Mouse (Mus musculus) WW6 (cell line): Measurements from ENCODE around the gene Creb3.
"Not testable (repeated sequence)": the region's sequence is repeated elsewhere in the genome, so short reads cannot be mapped to it uniquely, and the experiment has no call there.

Experiments
- DNase-seq: peaks from one replicate; pipeline ENCODE4 v3.0.0-alpha.2; 2013; ENCODE audit warnings: low read depth, low spot score

Gene Creb3

GRCm38 (mm10) chr4:43561997-43562768, at the start of gene Creb3, which contains the start of gene Tln1:
TSS of gene Creb3 (plus strand) at chr4:43562332.
TSS of gene Tln1 (minus strand) at chr4:43562691.
- DNase-seq, result peak; percentile 94

- no peak for DNase-seq
Observed at GRCm38 (mm10) chr4:43512653-43513052, 49.5 kb upstream of the Creb3 start.

- no peak for DNase-seq
Observed at GRCm38 (mm10) chr4:43513300-43513699, 48.8 kb upstream of the Creb3 start.

- DNase-seq, result no peak
Observed at GRCm38 (mm10) chr4:43513791-43514190, 48.3 kb upstream of the Creb3 start.

- no peak for DNase-seq
Observed at GRCm38 (mm10) chr4:43515764-43516708, 46.1 kb upstream of the Creb3 start.

- DNase-seq, result no peak
Observed at GRCm38 (mm10) chr4:43519551-43519950, 42.6 kb upstream of the Creb3 start.

- DNase-seq, result no peak
Observed at GRCm38 (mm10) chr4:43519956-43520355, 42.2 kb upstream of the Creb3 start.

GRCm38 (mm10) chr4:43527880-43528279, 34.3 kb upstream of the Creb3 start:
- peak; percentile 54 for DNase-seq

GRCm38 (mm10) chr4:43528487-43528886, 33.6 kb upstream of the Creb3 start:
- no peak for DNase-seq

GRCm38 (mm10) chr4:43530081-43530501, 32.0 kb upstream of the Creb3 start:
- DNase-seq, result no peak

GRCm38 (mm10) chr4:43530581-43530980, 31.6 kb upstream of the Creb3 start:
- DNase-seq, result peak; percentile 50

- DNase-seq, result no peak
Observed at GRCm38 (mm10) chr4:43533270-43533669, 28.9 kb upstream of the Creb3 start.

- no peak for DNase-seq
Observed at GRCm38 (mm10) chr4:43535628-43536027, 26.5 kb upstream of the Creb3 start.

- no peak for DNase-seq
Observed at GRCm38 (mm10) chr4:43536031-43536430, 26.1 kb upstream of the Creb3 start.

- DNase-seq, result no peak
Observed at GRCm38 (mm10) chr4:43542044-43542443, 20.1 kb upstream of the Creb3 start.

- no peak for DNase-seq
Observed at GRCm38 (mm10) chr4:43546375-43547047, 15.6 kb upstream of the Creb3 start.

GRCm38 (mm10) chr4:43547160-43547559, 15.0 kb upstream of the Creb3 start:
- no peak for DNase-seq

GRCm38 (mm10) chr4:43549055-43549454, 13.1 kb upstream of the Creb3 start:
- no peak for DNase-seq

- DNase-seq, result not testable (repeated sequence)
Observed at GRCm38 (mm10) chr4:43551854-43552253, 10.3 kb upstream of the Creb3 start.

- DNase-seq, result no peak
Observed at GRCm38 (mm10) chr4:43552437-43552836, 9.7 kb upstream of the Creb3 start.

GRCm38 (mm10) chr4:43553891-43554290, 8.2 kb upstream of the Creb3 start:
- DNase-seq, result no peak

GRCm38 (mm10) chr4:43555926-43556325, 6.2 kb upstream of the Creb3 start:
- DNase-seq, result no peak
